Mouse (Mus musculus) heart, postnatal 0 days (tissue): ENCODE results near the gene Smarcc1. TPM values are rescaled to one million over a fixed set of nuclear protein-coding genes. Genes with fewer than 3 reads are reported as not detected.
"Not testable (repeated sequence)": the region's sequence is repeated elsewhere in the genome, so short reads cannot be mapped to it uniquely, and the experiment has no call there.

Source experiments
- ATAC-seq: fragments of 200-750 bp; cut with Nextera tagmentation; 2 replicates; pipeline ENCODE4 v1.8.0; 2017; ENCODE audit warnings: low read depth, moderate number of reproducible peaks, moderate library complexity; ENCODE audit not compliant: insufficient read depth
- DNase-seq: peaks from one replicate; pipeline ENCODE4 v3.0.0-alpha.2; 2016; ENCODE audit warnings: low spot score
- H3K27ac ChIP-seq: fragments of 300-500 bp; sonication (generic); 2 replicates; pipeline ENCODE4 v1.5.1; 2014; ENCODE audit warnings: low read depth, mild to moderate bottlenecking
- H3K27me3 ChIP-seq: fragments of 300-500 bp; sonication (generic); 2 replicates; pipeline ENCODE4 v1.6.1; 2014; ENCODE audit warnings: low read length, mixed read lengths; ENCODE audit not compliant: control insufficient read depth, insufficient read depth
- H3K36me3 ChIP-seq: fragments of 300-500 bp; sonication (generic); replicated peaks from 2 replicates; pipeline ENCODE4 v1.6.1; 2014; ENCODE audit warnings: low read length, mixed read lengths; ENCODE audit not compliant: control insufficient read depth, insufficient read depth
- H3K4me1 ChIP-seq: fragments of 300-500 bp; sonication (generic); 2 replicates; pipeline ENCODE4 v1.6.1; 2014; ENCODE audit warnings: antibody characterized with exemption; ENCODE audit not compliant: control insufficient read depth, insufficient read depth
- H3K4me2 ChIP-seq: fragments of 300-500 bp; sonication (generic); 2 replicates; pipeline ENCODE4 v1.6.1; 2014; ENCODE audit warnings: low read depth, mild to moderate bottlenecking, low read length, moderate library complexity
- H3K4me3 ChIP-seq: fragments of 300-500 bp; sonication (generic); 2 replicates; pipeline ENCODE4 v1.5.1; 2014; ENCODE audit warnings: low read depth, low read length
- H3K9ac ChIP-seq: fragments of 300-500 bp; sonication (generic); replicated peaks from 2 replicates; pipeline ENCODE4 v1.6.1; 2014; ENCODE audit warnings: low read depth, low read length, mixed read lengths
- H3K9me3 ChIP-seq: fragments of 300-500 bp; sonication (generic); replicated peaks from 2 replicates; pipeline ENCODE4 v1.6.1; 2016; ENCODE audit warnings: low read length; ENCODE audit not compliant: control insufficient read depth
- CTCF ChIP-seq: IDR thresholded peaks from 2 replicates; pipeline ENCODE4 v1.5.1; 2016; ENCODE audit warnings: antibody characterized with exemption, control low read depth, low read depth
- EP300 ChIP-seq: IDR thresholded peaks from 2 replicates; pipeline ENCODE4 v1.6.1; 2016; ENCODE audit warnings: antibody characterized with exemption, low read depth
- WGBS: fragments of 180-500 bp; shearing (Covaris S2); extraction: QIAGEN DNeasy Blood & Tissue Kit; methylation state at CpG from one replicate; pipeline ENCODE4 v1.1.7; 2014; 5-methylcytosine and 5-hydroxymethylcytosine counted together
- polyA plus RNA-seq: library from polyadenylated mRNA; unstranded; fragments of >200 nt; fragmentation: Nextera tagmentation; extraction: Ambion mirVana; gene quantifications from 2 replicates; pipeline ENCODE4 v1.2.1, GENCODE M21; 2015
- total RNA-seq: library from RNA; depleted of rRNA; stranded (reverse); fragments of >200 nt; gene quantifications from 2 replicates; pipeline ENCODE4 v1.2.3, GENCODE M21; 2014; ENCODE audit warnings: low replicate concordance

The Smarcc1 gene
- total and polyA plus RNA-seq, 2 experiments from 2014 or later, result 28.3 to 32.3 TPM

GRCm38 (mm10) chr9:110132921-110133320, 15.4 kb downstream of the Smarcc1 start:
- H3K27ac ChIP-seq, result no peak overlapping the region
- DNase-seq, result no peak
- peaks cover 14% of the 10 kb centered on the region for H3K36me3 ChIP-seq
- H3K9me3 ChIP-seq, result no peaks in the 10 kb centered on the region
- 60% methylated on average over 6 of the region's 6 CpGs for WGBS
- H3K4me1 ChIP-seq, result no peaks in the 10 kb centered on the region
- H3K4me2 ChIP-seq, result peak overlapping the region; percentile 95
- H3K4me3 ChIP-seq, result peak overlapping the region; percentile 87
- H3K27me3 ChIP-seq, result no peaks in the 10 kb centered on the region
- H3K9ac ChIP-seq, result no peak overlapping the region
- no peak for ATAC-seq
- no peak for TF ChIP-seq EP300
- no peak for TF ChIP-seq CTCF

GRCm38 (mm10) chr9:110134176-110134575, 16.7 kb downstream of the Smarcc1 start:
- WGBS, result 78% methylated on average over 5 of the region's 5 CpGs
- no peaks in the 10 kb centered on the region for H3K9me3 ChIP-seq
- peaks cover 14% of the 10 kb centered on the region for H3K36me3 ChIP-seq
- no peak for DNase-seq
- H3K27me3 ChIP-seq, result no peaks in the 10 kb centered on the region
- no peak overlapping the region for H3K9ac ChIP-seq
- no peak overlapping the region for H3K4me2 ChIP-seq
- no peak for ATAC-seq
- no peaks in the 10 kb centered on the region for H3K4me1 ChIP-seq
- no peak overlapping the region for H3K4me3 ChIP-seq
- no peak overlapping the region for H3K27ac ChIP-seq
- TF ChIP-seq EP300, result no peak
- no peak for TF ChIP-seq CTCF

GRCm38 (mm10) chr9:110139119-110139518, 21.6 kb downstream of the Smarcc1 start:
- Histone ChIP-seq H3K4me3 (no peak overlapping the region), H3K36me3 (peaks cover 32% of the 10 kb centered on the region), H3K4me2 (no peak overlapping the region), H3K9ac (no peak overlapping the region), H3K27ac (no peak overlapping the region), H3K4me1 (no peaks in the 10 kb centered on the region), H3K9me3 (no peaks in the 10 kb centered on the region), H3K27me3 (no peaks in the 10 kb centered on the region)
- ATAC-seq (no peak), DNase-seq (no peak)
- WGBS, result 66% methylated on average over 4 of the region's 4 CpGs
- TF ChIP-seq CTCF (no peak), EP300 (no peak)

- no peaks in the 10 kb centered on the region for H3K9me3 ChIP-seq
- peaks cover 18% of the 10 kb centered on the region for H3K36me3 ChIP-seq
- H3K9ac ChIP-seq, result no peak overlapping the region
- H3K4me2 ChIP-seq, result no peak overlapping the region
- DNase-seq (no peak), ATAC-seq (no peak)
- 94% methylated on average over 1 of the region's 1 CpGs for WGBS
- no peak overlapping the region for H3K27ac ChIP-seq
- TF ChIP-seq EP300 (no peak), CTCF (no peak)
- no peak overlapping the region for H3K4me3 ChIP-seq
- H3K4me1 ChIP-seq, result no peaks in the 10 kb centered on the region
- H3K27me3 ChIP-seq, result no peaks in the 10 kb centered on the region
Measured at GRCm38 (mm10) chr9:110142097-110142496, 24.6 kb downstream of the Smarcc1 start.

GRCm38 (mm10) chr9:110148598-110148997, 31.1 kb downstream of the Smarcc1 start:
- ATAC-seq (no peak), DNase-seq (no peak)
- no peaks in the 10 kb centered on the region for H3K4me1 ChIP-seq
- H3K9ac ChIP-seq, result no peak overlapping the region
- H3K27me3 ChIP-seq, result no peaks in the 10 kb centered on the region
- no peak overlapping the region for H3K4me3 ChIP-seq
- WGBS, result 52% methylated on average over 2 of the region's 2 CpGs
- H3K36me3 ChIP-seq, result peaks cover 45% of the 10 kb centered on the region
- H3K9me3 ChIP-seq, result no peaks in the 10 kb centered on the region
- no peak overlapping the region for H3K27ac ChIP-seq
- no peak overlapping the region for H3K4me2 ChIP-seq
- TF ChIP-seq EP300, result no peak
- no peak for TF ChIP-seq CTCF

- Histone ChIP-seq H3K4me3 (no peak overlapping the region), H3K27me3 (no peaks in the 10 kb centered on the region), H3K9ac (no peak overlapping the region), H3K4me2 (no peak overlapping the region), H3K9me3 (no peaks in the 10 kb centered on the region), H3K27ac (no peak overlapping the region), H3K36me3 (peaks cover 29% of the 10 kb centered on the region), H3K4me1 (peaks cover 4% of the 10 kb centered on the region; the same call in 1 of the 2 replicates)
- DNase-seq (no peak), ATAC-seq (no peak)
- TF ChIP-seq EP300 (no peak), CTCF (no peak)
- WGBS, result 92% methylated on average over 1 of the region's 1 CpGs
Measured at GRCm38 (mm10) chr9:110159036-110159435, 41.5 kb downstream of the Smarcc1 start.

GRCm38 (mm10) chr9:110160486-110160885, 43.0 kb downstream of the Smarcc1 start:
- ATAC-seq, H3K9ac ChIP-seq, H3K4me3 ChIP-seq, H3K4me2 ChIP-seq, H3K27me3 ChIP-seq, H3K4me1 ChIP-seq, DNase-seq, H3K27ac ChIP-seq, H3K9me3 ChIP-seq: not testable (repeated sequence)
- 90% methylated on average over 2 of the region's 2 CpGs for WGBS
- H3K36me3 ChIP-seq, result peaks cover 34% of the 10 kb centered on the region
